Mouse (Mus musculus): ENCODE measurements at regions not wholly inside any gene's neighbourhood (a gene's known extent, or its start where the extent isn't known, plus 50 kb on each side); places are given as distances from the start of the nearest gene placed in this dataset.

DNA sequence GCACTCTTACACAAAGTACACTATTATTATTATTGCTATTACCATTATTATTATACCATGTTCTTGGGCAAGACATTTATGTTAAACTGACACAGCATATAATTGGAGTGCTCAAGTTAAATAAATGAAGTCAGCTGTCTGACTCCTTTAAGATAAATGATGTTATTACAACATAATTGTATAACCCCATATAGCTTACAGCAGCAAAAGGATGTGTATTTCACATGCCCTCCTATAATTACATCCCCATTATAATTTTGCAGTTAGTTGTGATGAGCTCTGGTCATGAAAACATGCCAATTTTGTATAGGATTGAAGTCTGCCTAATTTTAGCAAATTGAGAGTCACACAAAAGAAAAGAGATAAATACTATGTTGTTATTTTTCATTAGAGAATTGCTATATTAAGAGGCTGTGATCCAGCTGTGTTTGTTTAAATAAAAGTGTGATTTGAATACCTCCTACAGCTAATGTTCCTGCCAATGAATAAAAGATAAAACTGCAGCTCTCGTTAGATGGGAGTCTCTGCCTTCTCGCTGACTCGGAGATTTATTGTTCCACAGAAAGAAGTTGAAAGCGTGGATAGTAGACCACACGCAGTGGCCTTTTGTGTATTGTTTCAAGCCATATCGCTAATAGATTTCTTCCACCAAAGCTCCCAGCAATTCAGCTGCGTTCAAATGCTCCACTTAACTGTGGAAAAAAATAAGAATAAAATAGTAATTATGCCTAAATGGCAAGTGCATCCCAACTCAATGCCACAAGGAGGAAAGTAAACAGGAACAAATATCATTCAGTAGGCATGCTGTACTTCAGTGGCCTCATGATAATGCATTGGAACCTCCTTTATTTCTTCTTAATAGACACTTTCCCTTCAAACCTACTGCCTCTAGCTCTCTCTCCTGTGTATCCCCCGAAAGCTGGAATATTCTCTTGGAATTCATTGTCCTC is 194.9 kb upstream of the Gm10192 start:
- DNase-seq = no peak

DNA sequence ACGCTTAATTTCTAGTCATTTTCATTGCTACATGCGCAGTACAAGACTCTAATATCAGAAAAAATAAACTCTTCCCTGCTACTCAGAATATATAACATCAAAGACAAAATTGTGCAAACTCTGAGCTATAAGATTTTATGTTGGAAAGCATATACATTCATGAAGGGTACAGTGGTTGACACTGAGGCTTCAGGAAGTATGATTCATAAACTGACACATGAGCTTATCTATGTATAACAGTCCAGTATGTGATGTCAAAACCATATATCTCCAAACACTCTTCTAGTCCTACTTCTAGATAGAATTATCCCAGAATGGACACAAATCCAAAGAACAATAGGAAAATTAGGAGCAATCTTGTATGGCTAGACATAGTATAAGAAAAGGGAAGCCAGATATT is 177.5 kb upstream of the Gm10192 start:
- DNase-seq = no peak

DNA sequence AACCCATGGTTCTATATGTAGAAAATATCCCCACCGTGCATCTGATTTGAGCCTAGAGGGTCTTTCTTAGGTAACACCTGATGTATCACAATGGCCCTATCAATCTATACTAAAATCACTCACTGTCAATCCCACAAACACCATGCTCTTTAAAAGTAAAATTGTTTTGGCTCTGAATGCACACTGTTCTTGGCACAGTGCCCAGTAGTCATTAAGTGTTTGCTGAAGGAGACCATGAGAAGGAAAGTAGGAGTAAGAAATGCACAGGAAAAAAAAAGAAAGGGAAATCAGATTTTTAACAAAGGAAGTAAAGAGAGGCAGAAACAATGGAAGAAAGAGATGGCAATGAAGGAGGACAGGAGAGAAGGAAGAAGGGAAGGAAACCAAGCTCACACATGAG is 175.0 kb upstream of the Gm10192 start:
- peak in 1 of 2 experiments; percentile 4 for DNase-seq

DNA sequence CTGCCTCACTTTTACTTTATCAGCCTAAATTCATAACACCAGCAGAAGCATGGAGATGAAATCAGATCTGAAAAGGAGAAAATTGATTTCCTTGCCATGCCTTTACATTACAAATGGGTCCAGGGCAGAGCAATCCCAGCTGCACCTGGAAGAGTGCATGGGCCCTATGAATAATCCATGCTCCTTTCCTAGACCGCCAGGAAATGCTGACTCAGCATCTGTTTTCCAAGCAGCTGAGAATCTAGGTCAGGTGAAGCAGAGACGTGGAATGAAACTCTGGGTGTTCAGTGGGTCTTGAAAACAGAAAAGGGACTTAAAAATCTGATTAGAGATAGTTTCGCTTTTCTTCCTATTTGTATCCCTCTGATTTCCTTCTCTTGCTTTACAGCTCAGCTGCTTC is 163.8 kb upstream of the Gm10192 start:
- DNase-seq = no peak

DNA sequence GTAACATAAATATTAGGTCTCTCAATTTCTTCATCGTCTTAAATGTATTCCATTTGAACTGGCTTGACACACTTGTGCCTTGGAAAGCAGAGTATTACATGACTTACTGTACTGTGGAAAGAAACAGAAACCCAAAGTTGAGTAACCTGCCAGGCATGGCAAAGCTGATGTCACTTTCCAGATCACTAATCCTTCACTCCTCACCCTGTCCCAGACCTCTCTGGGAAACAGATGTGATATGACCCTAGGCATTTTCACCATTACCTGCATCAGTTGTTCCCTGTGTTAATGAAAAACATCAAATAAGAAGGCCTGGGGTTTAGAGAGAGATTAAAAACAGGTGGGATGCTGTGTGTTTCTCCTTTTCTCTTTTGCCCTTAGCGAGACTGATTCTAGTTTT is 161.4 kb upstream of the Gm10192 start:
- DNase-seq = no peak

DNA sequence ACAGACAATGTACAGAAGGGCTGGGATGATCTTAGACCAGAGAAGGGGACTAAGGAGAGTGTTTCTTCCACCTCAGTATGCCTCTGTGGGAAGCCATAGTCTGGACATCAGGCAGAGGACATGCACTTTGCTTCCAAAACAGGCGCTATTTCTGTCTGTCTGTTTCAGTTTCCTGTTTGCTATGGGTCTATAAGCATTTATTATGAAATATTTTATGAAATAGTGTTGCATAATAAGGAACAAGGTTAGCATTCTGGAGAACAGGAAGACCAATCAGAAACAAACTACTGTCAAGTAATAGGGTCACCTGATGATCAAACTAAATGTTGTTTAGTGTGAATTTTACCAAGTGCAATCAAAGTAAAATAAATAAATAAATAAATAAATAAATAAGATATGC is 160.4 kb upstream of the Gm10192 start:
- no peak for DNase-seq

Measured in lung, adult 18-20 months (tissue).